Mouse (Mus musculus): ENCODE results near the gene Bglap2. TPM values are rescaled to one million over a fixed set of nuclear protein-coding genes. Genes with fewer than 3 reads are reported as not detected.

Bglap2 gene
- polyA plus RNA-seq (2017; shearing (Covaris generic)): not detected

GRCm38 (mm10) chr3:88378599-88378998 lies at the start of gene Bglap2:
Gene Bglap2, minus strand, starts transcription at chr3:88378699.

GRCm38 (mm10) chr3:88424605-88425329 lies 46.3 kb upstream of the Bglap2 start, which contains the start of gene Slc25a44:
Gene Slc25a44, minus strand, starts transcription at chr3:88425139.

GRCm38 (mm10) chr3:88409741-88410644 lies 31.5 kb upstream of the Bglap2 start, which contains the start of gene Pmf1:
Gene Pmf1, minus strand, starts transcription at chr3:88410331.

GRCm38 (mm10) chr3:88384364-88384763 lies 5.9 kb upstream of the Bglap2 start, which contains the start of gene Bglap:
Gene Bglap, minus strand, starts transcription at chr3:88384464.

GRCm38 (mm10) chr3:88372643-88373042 lies 5.9 kb downstream of the Bglap2 start, which contains the start of gene Bglap3:
Gene Bglap3, minus strand, starts transcription at chr3:88372743.

GRCm38 (mm10) chr3:88364337-88364736 lies 14.2 kb downstream of the Bglap2 start, which contains the start of gene Paqr6:
Gene Paqr6, plus strand, starts transcription at chr3:88364584.

GRCm38 (mm10) chr3:88336058-88337013 lies 42.2 kb downstream of the Bglap2 start, which contains the start of the genes Tmem79 and Smg5:
Gene Tmem79, minus strand, starts transcription at chr3:88336148.
Gene Smg5, plus strand, starts transcription at chr3:88336260.

Other genes with a start within 250 kb of the Bglap2 start
- gene Mef2d, start 236.3 kb downstream of the Bglap2 start, polyA plus RNA-seq (2017; shearing (Covaris generic)): 25.6 TPM
- gene Rhbg, start 124.0 kb downstream of the Bglap2 start, polyA plus RNA-seq (2017; shearing (Covaris generic)): not detected
- not detected for gene Gm38392, start 91.5 kb downstream of the Bglap2 start, polyA plus RNA-seq (2017; shearing (Covaris generic))
- gene Tsacc, start 81.7 kb downstream of the Bglap2 start, polyA plus RNA-seq (2017; shearing (Covaris generic)): 9.0 TPM
- gene Cct3, start 81.6 kb downstream of the Bglap2 start, polyA plus RNA-seq (2017; shearing (Covaris generic)): 333 TPM
- 413 TPM for gene Glmp, start 53.7 kb downstream of the Bglap2 start, polyA plus RNA-seq (2017; shearing (Covaris generic))
- gene Tmem79, start 42.6 kb downstream of the Bglap2 start, polyA plus RNA-seq (2017; shearing (Covaris generic)): 0.89 TPM
- gene Smg5, start 42.4 kb downstream of the Bglap2 start, polyA plus RNA-seq (2017; shearing (Covaris generic)): 49.2 TPM
- gene Paqr6, start 14.1 kb downstream of the Bglap2 start, polyA plus RNA-seq (2017; shearing (Covaris generic)): not detected
- gene Bglap3, start 6.0 kb downstream of the Bglap2 start, polyA plus RNA-seq (2017; shearing (Covaris generic)): not detected
- not detected for gene Bglap, start 5.8 kb upstream of the Bglap2 start, polyA plus RNA-seq (2017; shearing (Covaris generic))
- gene Pmf1, start 31.6 kb upstream of the Bglap2 start, polyA plus RNA-seq (2017; shearing (Covaris generic)): 36.0 TPM
- 23.1 TPM for gene Slc25a44, start 46.4 kb upstream of the Bglap2 start, polyA plus RNA-seq (2017; shearing (Covaris generic))
- gene Sema4a, start 82.5 kb upstream of the Bglap2 start, polyA plus RNA-seq (2017; shearing (Covaris generic)): 44.9 TPM
- gene Lmna, start 131.3 kb upstream of the Bglap2 start, polyA plus RNA-seq (2017; shearing (Covaris generic)): 20.3 TPM
- 0.18 TPM for gene Mex3a, start 153.7 kb upstream of the Bglap2 start, polyA plus RNA-seq (2017; shearing (Covaris generic))
- not detected for gene Rab25, start 169.6 kb upstream of the Bglap2 start, polyA plus RNA-seq (2017; shearing (Covaris generic))
- 205 TPM for gene Lamtor2, start 174.4 kb upstream of the Bglap2 start, polyA plus RNA-seq (2017; shearing (Covaris generic))
- gene Ubqln4, start 175.1 kb upstream of the Bglap2 start, polyA plus RNA-seq (2017; shearing (Covaris generic)): 59.6 TPM
- 130 TPM for gene Ssr2, start 197.2 kb upstream of the Bglap2 start, polyA plus RNA-seq (2017; shearing (Covaris generic))
- gene Arhgef2, start 227.3 kb upstream of the Bglap2 start, polyA plus RNA-seq (2017; shearing (Covaris generic)): 119 TPM